Mouse (Mus musculus) cerebellum, adult (tissue): ENCODE measurements around the gene Wnk1.

Experiments
- ATAC-seq: cut with Nextera tagmentation; 2 replicates; pipeline ENCODE4 v1.9.2; 2017; ENCODE audit warnings: mild to moderate bottlenecking, moderate library complexity, mixed read lengths; ENCODE audit not compliant: insufficient number of reproducible peaks, low FRiP score, low TSS enrichment

The Wnk1 gene

DNA sequence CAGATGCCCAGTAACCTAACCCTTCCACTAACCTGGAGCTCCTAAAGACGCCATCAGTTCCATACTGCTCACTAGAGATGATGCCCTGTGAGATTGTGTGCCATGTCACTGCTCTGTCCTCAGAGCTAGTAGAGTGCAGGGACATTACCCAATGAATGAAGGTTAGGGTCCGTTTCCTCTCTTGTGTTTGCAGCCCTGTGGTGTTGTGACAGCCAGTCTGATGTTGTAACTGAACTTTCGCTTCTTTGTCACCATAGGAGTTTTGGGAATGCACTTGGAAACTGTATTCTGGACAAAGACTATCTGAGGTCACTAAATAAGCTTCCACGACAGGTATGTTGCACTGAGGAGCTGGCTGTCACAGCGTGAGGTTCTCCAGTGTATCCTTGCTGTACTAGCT, 122.8 kb downstream of the Wnk1 start:
- ATAC-seq: no peak

- no peak for ATAC-seq
Measured at GRCm38 (mm10) chr6:119912046-119912445, 126.4 kb downstream of the Wnk1 start.

DNA sequence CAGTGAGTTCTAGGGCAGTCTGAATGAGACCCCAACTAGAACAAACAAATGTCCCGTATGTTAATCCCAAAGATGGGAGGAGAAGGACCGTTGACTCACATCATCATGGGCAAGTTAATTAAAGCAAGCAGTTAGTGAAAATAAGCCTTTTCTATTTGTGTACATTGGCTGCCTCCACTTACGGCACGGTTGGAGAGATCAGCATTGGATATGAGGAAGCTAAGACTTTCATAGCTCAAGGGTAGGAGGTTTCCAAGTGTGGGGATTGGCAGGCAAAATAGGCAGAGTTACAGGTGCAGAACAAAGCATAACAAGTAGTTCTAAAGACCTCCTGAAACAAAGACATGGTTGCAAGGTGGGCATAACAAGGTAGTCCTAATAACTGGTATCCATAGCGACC, 133.0 kb downstream of the Wnk1 start:
- no peak for ATAC-seq

DNA sequence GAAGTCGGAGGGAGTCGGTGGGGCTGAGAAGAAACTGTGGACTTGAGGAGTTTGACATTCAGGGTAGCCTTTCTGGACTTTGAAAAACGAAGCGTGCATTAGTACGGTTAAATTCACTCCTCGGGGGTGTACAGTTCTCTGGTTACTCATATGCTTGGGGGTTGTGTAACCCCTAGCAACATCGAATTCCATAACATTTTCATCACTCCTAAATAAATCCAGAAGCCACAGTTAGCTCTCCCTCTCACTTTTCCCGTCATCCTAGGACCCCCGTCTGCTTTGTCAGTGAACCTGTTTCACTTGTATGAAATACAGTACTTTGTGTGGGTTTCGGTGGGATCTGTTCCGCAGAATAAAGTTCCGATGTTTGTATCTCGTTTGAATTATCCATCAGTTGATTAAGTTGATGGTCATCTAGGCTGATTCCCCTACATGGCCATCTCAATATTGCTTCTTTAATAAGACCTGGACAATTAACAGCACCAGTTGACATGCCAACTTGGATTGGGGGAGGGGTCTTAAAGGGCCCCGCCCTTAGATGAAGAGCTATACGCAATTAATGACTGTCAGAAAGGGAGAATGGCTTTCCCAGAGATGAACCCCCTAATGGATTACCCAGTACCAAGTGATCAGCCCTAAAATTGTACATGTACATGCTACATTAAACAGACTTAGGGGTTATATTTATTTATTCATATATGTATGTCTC, 135.2 kb downstream of the Wnk1 start:
- peak; percentile 33; the same call in 1 of the 2 replicates for ATAC-seq

DNA sequence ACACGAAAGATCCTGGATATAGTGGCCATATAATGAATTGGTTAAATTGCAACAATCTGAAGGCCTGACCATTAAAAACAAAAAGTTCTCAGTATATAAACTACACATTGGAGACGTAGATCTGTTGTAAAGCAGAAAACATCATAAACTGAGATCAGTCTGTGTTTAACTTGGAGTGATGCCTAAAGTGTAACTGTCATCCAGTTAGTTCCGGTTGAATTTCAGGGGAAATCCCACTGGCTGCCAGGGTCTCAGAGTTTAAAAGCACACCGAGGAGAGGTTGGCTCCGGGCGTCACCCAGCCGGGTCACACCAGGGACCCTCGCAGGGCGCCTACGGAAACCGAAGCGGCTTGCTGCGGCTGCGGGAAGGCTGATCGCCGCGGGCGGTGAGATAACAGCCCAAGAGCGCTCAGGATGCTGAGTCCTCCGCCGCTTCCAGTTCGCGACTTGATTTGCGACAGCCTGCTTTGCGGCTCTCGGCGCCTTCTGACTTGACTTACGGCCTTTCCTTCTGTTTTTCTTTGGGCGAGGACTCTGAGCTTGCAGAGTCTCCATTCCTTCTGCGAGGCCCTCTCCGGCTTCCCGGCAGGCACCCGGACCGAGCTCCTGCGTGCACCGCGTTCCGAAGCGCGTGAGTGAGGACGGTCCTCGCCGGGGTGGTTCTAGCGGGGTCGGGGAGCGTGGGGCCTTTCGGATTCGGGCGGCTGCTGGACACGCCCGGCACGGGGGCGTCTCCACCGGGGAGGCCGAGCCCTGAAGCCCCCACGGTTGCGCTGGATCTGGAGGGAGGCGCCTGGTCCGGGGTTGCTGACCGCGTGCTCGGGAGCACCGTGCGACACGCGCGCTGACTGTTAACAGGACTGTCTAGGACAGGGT, 136.0 kb downstream of the Wnk1 start, which contains the start of gene Rad52:
TSS of gene Rad52 (plus strand) at position 495 of the 877 bp plus-strand sequence.
- peak; percentile 71 for ATAC-seq

DNA sequence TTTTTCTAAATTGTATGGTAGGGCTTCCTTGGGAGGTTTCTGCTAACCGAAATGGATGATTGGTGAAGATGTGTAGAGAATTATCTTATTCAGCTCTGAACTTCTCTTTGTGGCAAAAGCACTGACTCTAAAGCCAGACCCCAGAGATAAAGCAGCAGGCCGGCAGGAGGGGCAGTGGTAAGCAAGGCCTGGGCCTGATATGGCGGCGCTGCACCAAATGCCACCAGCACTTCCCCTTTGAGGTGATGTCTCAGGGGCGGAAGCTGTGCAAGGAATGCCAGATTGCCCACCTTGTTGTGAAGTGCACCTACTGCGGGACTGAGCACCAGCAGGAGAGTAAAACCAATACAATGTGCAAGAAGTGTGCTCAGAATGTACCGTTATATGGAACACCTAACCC, 145.8 kb downstream of the Wnk1 start:
- ATAC-seq: no peak

DNA sequence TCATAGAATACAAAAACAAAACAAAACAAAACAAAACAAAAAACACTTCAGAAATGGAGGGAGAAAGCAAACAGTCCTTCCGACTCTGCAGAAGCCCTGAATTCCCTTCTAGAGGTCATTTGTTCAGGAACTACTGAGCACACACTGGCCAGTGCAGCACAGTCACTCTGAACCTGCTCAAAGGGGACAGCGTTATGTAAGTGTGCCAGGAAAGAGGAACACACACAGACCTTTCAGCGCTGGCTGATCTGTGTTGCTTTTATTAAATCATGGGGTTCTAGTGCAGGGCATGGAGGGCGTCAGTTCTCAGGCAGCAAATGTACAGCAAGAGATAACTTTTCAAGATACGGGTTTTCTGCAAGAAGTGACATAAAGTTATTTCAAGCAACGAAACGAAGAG, 155.3 kb downstream of the Wnk1 start:
- no peak for ATAC-seq
